Mouse (Mus musculus): ENCODE measurements around the gene Gm15517.

DNA sequence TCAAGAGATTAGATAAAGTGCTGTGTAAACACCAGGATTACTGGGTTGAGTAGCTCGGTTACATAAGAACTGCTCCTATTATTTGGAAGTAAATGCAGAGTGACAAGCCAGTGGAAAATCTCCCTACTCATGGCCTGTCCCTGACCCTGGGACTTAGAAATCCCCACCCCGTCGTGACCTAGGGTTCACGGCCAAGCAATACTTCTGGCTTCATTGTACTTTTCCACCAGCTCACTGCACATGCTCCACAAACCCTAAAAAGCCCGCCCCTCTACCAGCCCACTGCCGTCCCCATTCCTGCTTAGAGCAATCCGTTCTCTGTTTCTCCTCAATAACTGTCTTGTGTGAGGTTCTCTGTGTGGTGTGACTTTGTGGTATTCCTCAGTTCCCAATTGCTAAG, 26.5 kb downstream of the Gm15517 start:
- TF ChIP-seq CTCF (IDR thresholded peaks at IDR 0.05; ENCODE audit: low read depth, low read length) (no peak), POLR2AphosphoS5 (IDR thresholded peaks at IDR 0.05; ENCODE audit: insufficient replicate concordance, low read depth, low read length) (no peak), GATA1 (IDR thresholded peaks at IDR 0.05; ENCODE audit: borderline replicate concordance, low read length) (no peak)

Data from G1E (cell line).